Mouse (Mus musculus) hindbrain, embryonic 14.5 days (tissue): ENCODE measurements around the gene Flad1. TPM values are rescaled to one million over a fixed set of nuclear protein-coding genes. Genes with fewer than 3 reads are reported as not detected.

Source experiments
- ATAC-seq: fragments of 200-750 bp; cut with Nextera tagmentation; 2 replicates; pipeline ENCODE4 v1.8.0; 2017; ENCODE audit warnings: moderate number of reproducible peaks, mild to moderate bottlenecking, moderate TSS enrichment, moderate library complexity; ENCODE audit not compliant: low FRiP score
- DNase-seq: peaks from one replicate; pipeline ENCODE4 v3.0.0-alpha.2; 2015; ENCODE audit warnings: low spot score
- H3K27ac ChIP-seq: fragments of 300-500 bp; sonication (generic); 2 replicates; pipeline ENCODE4 v1.5.1; 2014; ENCODE audit warnings: mild to moderate bottlenecking, moderate library complexity
- H3K27me3 ChIP-seq: fragments of 300-500 bp; sonication (generic); 2 replicates; pipeline ENCODE4 v1.6.1; 2014; ENCODE audit warnings: mild to moderate bottlenecking, low read length, mixed read lengths; ENCODE audit not compliant: control insufficient read depth, insufficient read depth
- H3K36me3 ChIP-seq: fragments of 300-500 bp; sonication (generic); replicated peaks from 2 replicates; pipeline ENCODE4 v1.6.1; 2014; ENCODE audit not compliant: control insufficient read depth, insufficient read depth
- H3K4me1 ChIP-seq: fragments of 300-500 bp; sonication (generic); replicated peaks from 2 replicates; pipeline ENCODE4 v1.6.1; 2014; ENCODE audit warnings: antibody characterized with exemption, low read length, mixed read lengths; ENCODE audit not compliant: control insufficient read depth, insufficient read depth
- H3K4me2 ChIP-seq: fragments of 300-500 bp; sonication (generic); replicated peaks from 2 replicates; pipeline ENCODE4 v1.6.1; 2014; ENCODE audit warnings: mild to moderate bottlenecking, moderate library complexity
- H3K4me3 ChIP-seq: fragments of 300-500 bp; sonication (generic); replicated peaks from 2 replicates; pipeline ENCODE4 v1.5.1; 2014; ENCODE audit warnings: mild to moderate bottlenecking, low read length
- H3K9ac ChIP-seq: fragments of 300-500 bp; sonication (generic); 2 replicates; pipeline ENCODE4 v1.6.1; 2014
- H3K9me3 ChIP-seq: fragments of 300-500 bp; sonication (generic); 2 replicates; pipeline ENCODE4 v1.6.1; 2016; ENCODE audit warnings: low read length; ENCODE audit not compliant: control insufficient read depth
- WGBS: fragments of 180-500 bp; shearing (Covaris S2); extraction: QIAGEN DNeasy Blood & Tissue Kit; methylation state at CpG from one replicate; pipeline ENCODE4 v1.1.7; 2014; 5-methylcytosine and 5-hydroxymethylcytosine counted together
- polyA plus RNA-seq: library from polyadenylated mRNA; unstranded; fragments of >200 nt; fragmentation: Nextera tagmentation; extraction: Ambion mirVana; gene quantifications from 2 replicates; pipeline ENCODE4 v1.2.1, GENCODE M21; 2014

The Flad1 gene
- 30.8 and 33.4 TPM in 2 replicates for polyA plus RNA-seq

DNA sequence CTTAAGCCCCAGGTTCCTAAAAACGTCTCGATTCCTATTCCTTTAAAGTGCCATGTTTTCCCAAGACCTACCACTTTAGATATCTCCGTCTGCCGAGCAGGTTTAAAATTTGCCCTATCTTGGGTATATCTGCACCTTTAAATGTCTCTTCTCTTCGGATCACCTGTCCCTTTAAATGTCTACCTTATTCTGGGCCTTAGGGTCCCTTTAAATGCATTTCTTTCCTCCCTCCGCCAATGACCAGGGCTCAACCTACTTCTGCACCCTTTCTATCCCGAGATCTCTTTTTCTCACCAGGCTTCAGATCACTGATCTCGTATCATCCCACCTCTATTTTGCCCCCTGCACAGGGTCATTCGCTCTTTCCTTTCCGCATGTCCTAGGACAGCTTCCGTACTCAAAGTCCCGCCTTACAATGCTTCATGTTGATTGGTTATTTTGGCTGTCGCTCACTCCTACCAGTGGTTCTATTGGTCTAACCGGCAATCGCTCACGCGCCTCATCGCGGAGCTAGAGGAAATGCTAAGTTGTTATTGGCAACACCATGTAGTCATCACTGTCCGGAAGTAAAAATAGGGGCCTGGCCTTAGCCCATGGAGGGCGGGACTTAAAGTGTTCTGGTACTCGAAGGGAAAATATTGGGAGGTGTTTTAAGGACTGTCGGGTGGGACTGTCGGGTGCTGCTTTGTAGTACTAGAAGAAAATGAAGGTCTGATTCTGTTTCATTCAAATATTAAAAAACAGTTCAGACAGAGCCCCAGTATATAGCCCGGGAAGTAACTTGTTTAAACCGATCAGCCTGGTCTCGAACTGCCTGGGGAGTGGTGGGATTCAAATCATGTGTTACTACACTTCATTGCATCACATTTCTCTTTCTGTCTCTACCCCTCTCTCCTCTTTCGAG lies at the start of gene Flad1:
Gene Flad1, minus strand, starts transcription at position 381 of the 904 bp plus-strand sequence.
- H3K4me1 ChIP-seq = peaks cover 8% of the 10 kb centered on the region
- peak within 1 kb of the TSS; percentile 80 for H3K4me2 ChIP-seq
- no peaks in the 10 kb centered on the region for H3K9me3 ChIP-seq
- H3K4me3 ChIP-seq = peak within 1 kb of the TSS; percentile 45
- no peaks in the 10 kb centered on the region for H3K27me3 ChIP-seq
- DNase-seq = peak; percentile 100
- WGBS = 6% methylated on average over 28 of the region's 28 CpGs
- peak within 1 kb of the TSS; percentile 75 for H3K27ac ChIP-seq
- H3K9ac ChIP-seq = peak within 1 kb of the TSS; percentile 64
- ATAC-seq = peak; percentile 99
- peaks cover 27% of the 10 kb centered on the region for H3K36me3 ChIP-seq

DNA sequence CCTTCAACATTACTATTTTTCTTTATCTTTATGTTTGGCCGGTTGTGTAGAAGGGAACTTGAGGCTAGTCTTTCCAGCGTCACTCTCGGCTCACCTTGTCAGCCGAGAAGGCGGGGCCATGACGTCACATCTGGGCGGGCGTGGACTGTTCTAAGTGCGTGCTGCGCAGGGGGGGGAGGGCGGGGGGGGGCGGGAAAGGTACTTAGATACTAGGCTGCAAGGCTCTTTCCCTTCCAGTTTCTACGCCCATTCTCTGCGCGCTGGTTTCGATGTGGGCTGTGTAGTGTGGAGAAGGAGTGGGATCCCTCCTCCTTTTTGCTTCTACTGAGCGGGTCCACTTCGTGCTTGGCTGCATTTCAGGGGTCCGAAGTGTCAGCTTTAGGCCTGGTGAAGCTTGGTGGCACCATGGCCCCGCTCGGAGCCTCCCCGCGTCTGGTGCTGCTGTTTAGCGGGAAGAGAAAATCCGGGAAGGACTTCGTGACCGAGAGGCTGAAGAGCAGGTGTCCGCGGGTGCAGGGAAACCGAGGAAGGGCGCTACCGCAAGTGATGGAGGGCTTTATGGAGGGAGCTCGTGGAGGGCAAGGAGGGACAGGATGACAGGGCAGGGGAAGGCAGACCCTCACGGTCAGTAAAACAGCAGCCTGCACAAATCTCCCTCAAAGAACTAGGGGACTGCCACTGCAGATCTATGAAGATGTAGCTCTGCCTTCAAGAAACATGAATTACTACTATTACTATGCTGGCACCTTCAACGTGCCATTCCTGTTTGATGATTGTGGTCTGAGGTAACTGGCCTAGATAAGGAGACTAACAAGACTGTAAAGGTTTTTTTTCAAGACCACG lies 47.5 kb upstream of the Flad1 start:
- DNase-seq = peak; percentile 94
- Histone ChIP-seq H3K4me1 (peaks cover 3% of the 10 kb centered on the region; the same call in 1 of the 2 replicates), H3K9me3 (no peaks in the 10 kb centered on the region), H3K27me3 (no peaks in the 10 kb centered on the region), H3K27ac (peak overlapping the region; percentile 94), H3K4me3 (peak overlapping the region; percentile 70), H3K4me2 (peak overlapping the region; percentile 57), H3K9ac (peak overlapping the region; percentile 95), H3K36me3 (no peaks in the 10 kb centered on the region)
- peak; percentile 91 for ATAC-seq
- 1% methylated on average over 34 of the region's 36 CpGs for WGBS

DNA sequence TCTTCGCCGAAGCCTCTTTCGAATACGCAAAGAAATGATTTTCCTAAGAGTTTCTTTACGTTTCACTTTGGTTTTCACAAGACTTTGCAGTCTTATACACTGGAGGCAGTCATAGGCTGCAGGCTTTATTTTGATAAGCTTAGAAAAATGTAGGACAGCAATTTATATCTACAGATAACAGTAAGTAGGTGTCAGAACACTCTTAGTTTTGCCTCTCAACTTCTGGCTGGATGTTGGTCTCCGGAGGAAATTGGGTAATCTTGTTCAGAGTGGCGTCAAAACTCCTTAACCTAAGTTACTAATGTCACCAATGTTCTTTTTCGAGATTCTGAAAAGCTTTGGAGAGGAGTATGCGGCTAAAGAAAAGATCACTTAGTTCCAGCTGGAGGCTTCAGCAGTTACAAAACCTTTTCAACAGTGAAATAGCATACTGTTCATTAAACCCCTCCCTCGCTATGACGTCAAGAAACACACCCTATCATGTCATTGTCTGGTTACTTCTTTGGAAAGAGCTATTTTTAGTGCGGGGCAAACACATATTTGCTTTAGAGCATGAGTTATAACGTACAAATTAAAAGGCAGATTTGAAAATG lies 46.8 kb upstream of the Flad1 start:
- Histone ChIP-seq H3K4me2 (peak overlapping the region; percentile 57), H3K4me3 (peak overlapping the region; percentile 70), H3K9me3 (no peaks in the 10 kb centered on the region), H3K4me1 (peaks cover 3% of the 10 kb centered on the region; the same call in 1 of the 2 replicates), H3K27ac (peak overlapping the region; percentile 94), H3K9ac (0 out of 2 replicates have a peak overlapping the region, but pooled peaks have one; percentile 32), H3K36me3 (no peaks in the 10 kb centered on the region), H3K27me3 (no peaks in the 10 kb centered on the region)
- WGBS = 48% methylated on average over 13 of the region's 13 CpGs
- DNase-seq = no peak
- peak; percentile 33; the same call in 1 of the 2 replicates for ATAC-seq

DNA sequence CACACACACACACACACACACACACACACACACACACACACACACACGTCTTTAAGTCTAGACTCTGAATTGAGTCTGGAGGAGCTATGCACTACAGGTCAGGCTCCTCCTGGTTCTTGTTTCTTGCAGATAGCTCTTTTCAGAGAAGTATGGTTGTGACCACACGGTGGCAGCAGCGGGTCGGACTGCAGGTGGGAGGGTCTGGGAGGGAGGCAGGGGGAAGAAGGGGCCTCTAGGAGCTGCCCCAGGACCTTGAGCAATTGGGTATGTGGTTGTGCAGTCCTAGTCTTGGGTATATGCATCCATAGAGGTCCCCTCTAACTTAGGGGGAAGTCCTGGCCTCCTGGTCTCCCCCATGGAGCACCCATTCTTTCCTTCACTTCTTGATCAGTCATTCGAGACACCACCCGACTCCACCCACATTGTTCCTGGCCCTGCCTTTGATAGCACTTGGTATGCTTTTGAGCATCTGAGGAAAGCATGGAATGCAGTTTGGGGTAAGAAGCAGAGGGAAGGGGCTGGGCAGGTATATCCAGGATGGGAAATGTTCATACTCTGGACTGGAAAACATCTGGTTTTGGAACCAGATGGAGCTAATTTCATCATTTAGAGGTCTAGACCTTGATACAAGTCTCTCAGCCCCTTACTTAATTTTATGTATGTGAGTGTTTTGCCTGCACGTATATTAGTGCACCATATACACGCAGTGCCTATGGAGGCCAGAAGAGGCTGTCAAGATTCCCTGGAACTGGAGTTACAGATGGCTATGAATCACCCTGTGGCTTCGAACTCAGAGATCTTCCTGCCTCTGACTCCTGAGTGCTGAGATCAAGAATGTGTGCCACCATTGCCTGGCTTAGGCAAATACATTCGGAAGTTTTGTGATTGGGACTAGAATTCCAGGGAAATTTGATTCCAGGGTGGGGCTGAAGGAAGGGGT lies 45.3 kb upstream of the Flad1 start:
- Histone ChIP-seq H3K27ac (no peak overlapping the region), H3K4me1 (peaks cover 3% of the 10 kb centered on the region; the same call in 1 of the 2 replicates), H3K9ac (no peak overlapping the region), H3K9me3 (no peaks in the 10 kb centered on the region), H3K4me3 (no peak overlapping the region), H3K27me3 (no peaks in the 10 kb centered on the region), H3K4me2 (no peak overlapping the region), H3K36me3 (no peaks in the 10 kb centered on the region)
- DNase-seq (peak; percentile 64), ATAC-seq (no peak)
- 33% methylated on average over 10 of the region's 10 CpGs for WGBS

DNA sequence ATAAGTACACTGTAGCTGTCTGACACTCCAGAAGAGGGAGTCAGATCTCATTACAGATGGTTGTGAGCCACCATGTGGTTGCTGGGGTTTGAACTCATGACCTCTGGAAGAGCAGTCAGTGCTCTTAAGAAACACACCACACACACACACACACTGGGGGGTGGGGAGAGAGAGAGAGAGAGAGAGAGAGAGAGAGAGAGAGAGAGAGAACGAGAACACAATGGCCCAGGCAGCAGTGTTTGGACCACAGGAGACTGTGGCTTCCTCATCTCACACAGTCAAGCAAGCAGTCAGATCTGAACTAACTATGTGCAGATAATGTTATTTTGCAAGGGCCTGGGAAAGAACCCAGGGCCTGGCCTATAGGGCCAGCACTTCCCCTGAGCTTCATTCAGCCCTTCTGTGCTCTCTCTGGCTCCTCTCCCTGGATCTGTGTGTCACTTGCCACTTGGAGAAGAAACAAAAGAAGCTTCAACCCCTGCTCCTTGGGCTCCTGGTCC lies 44.2 kb upstream of the Flad1 start:
- DNase-seq (no peak), ATAC-seq (no peak)
- H3K9ac ChIP-seq = no peak overlapping the region
- H3K4me3 ChIP-seq = no peak overlapping the region
- H3K27ac ChIP-seq = no peak overlapping the region
- no peaks in the 10 kb centered on the region for H3K36me3 ChIP-seq
- H3K9me3 ChIP-seq = no peaks in the 10 kb centered on the region
- H3K4me2 ChIP-seq = no peak overlapping the region
- 43% methylated on average over 1 of the region's 1 CpGs for WGBS
- H3K4me1 ChIP-seq = peaks cover 3% of the 10 kb centered on the region; the same call in 1 of the 2 replicates
- no peaks in the 10 kb centered on the region for H3K27me3 ChIP-seq

DNA sequence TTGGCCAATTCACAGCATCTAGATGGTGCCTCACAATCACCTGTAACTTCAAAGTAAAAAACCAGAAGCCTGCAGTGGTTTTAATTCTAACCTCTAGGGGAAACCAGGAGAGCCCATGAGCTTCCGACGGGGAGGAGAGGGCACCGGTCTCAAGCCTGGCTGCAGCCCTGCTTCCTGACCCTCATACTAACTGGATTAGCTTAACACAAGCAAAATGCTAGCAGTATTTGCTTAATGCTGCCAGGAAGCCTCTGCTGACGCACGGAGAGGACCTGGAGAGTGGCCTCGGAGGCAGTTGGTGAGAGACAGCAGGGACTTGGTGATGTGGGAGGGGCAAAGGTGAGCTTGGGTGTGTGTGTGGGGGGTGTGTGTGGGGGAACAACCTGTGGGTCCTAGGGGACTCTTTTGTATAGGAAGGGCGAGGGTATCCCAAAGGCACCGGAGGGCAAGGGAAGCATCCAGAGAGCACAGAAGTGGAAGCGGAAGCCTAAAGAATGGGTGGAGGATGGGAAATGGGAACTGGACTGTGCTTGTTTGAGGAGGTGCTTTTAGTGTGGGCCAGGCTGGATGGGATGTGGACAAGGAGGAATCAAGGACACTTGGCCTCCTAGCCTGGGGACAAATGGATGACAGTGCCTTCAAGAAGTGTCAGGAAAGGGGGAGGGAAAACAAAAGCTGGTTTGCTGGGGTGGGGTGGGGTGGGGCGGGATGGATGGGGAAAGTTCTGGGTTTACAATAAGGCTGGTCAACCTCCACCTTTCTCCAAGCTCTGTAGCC lies 42.9 kb upstream of the Flad1 start, which contains the start of gene Pmvk:
Gene Pmvk, plus strand, starts transcription at position 141 of the 777 bp plus-strand sequence.
- no peak within 1 kb of the TSS for H3K4me2 ChIP-seq
- no peaks in the 10 kb centered on the region for H3K27me3 ChIP-seq
- H3K4me1 ChIP-seq = no peaks in the 10 kb centered on the region; the same call in 1 of the 2 replicates
- no peak within 1 kb of the TSS for H3K9ac ChIP-seq
- WGBS = 75% methylated on average over 10 of the region's 10 CpGs
- no peaks in the 10 kb centered on the region for H3K9me3 ChIP-seq
- no peak within 1 kb of the TSS for H3K27ac ChIP-seq
- no peaks in the 10 kb centered on the region for H3K36me3 ChIP-seq
- no peak within 1 kb of the TSS for H3K4me3 ChIP-seq
- no peak for DNase-seq
- no peak for ATAC-seq

DNA sequence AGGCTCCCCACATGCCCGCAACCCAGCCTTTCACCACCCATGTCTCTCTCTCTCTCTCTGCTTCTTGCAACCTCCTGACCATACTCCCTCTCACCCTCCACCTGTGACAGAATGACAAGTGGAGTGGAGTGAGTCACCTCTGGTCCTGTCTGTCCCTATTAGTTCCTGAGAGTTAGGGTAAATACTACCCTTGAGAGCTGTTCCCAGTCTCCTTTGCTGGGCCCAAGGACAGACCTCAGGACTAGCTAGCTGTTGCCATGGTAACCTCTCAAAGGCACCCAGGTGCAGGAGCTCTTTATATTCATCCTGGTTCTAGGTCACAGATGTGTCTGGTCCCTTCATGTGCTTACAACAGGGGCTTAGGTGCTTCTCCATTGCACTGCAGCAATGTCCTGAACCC lies 40.2 kb upstream of the Flad1 start:
- no peak for ATAC-seq
- Histone ChIP-seq H3K9ac (no peak overlapping the region), H3K9me3 (no peaks in the 10 kb centered on the region), H3K36me3 (no peaks in the 10 kb centered on the region), H3K27me3 (no peaks in the 10 kb centered on the region), H3K4me1 (no peaks in the 10 kb centered on the region; the same call in 1 of the 2 replicates), H3K4me2 (no peak overlapping the region), H3K27ac (no peak overlapping the region), H3K4me3 (no peak overlapping the region)
- no peak for DNase-seq
- 85% methylated on average over 1 of the region's 1 CpGs for WGBS
